Mouse (Mus musculus): ENCODE data around the gene Olfr31.

- TF ChIP-seq GATA1 (IDR thresholded peaks at IDR 0.05; ENCODE audit: borderline replicate concordance, low read length) (no peak), FLI1 (IDR thresholded peaks at IDR 0.05; ENCODE audit: low read length) (no peak)
These were observed 29.3 kb downstream of the Olfr31 start for GRCm38 (mm10) chr14:14351721-14352590.
